Mouse (Mus musculus): ENCODE measurements around the gene Sertad4.

Sertad4 gene

GRCm38 (mm10) chr1:192855474-192856230, at the start of gene Sertad4:
TSS of gene Sertad4 (minus strand) at chr1:192855756.
- DNase-seq: no peak

GRCm38 (mm10) chr1:192901516-192901915, 46.0 kb upstream of the Sertad4 start:
- no peak for DNase-seq

GRCm38 (mm10) chr1:192900913-192901312, 45.4 kb upstream of the Sertad4 start:
- no peak for DNase-seq

GRCm38 (mm10) chr1:192898742-192899141, 43.2 kb upstream of the Sertad4 start:
- no peak for DNase-seq

GRCm38 (mm10) chr1:192897218-192897617, 41.7 kb upstream of the Sertad4 start:
- DNase-seq: no peak

GRCm38 (mm10) chr1:192896076-192896475, 40.5 kb upstream of the Sertad4 start:
- no peak for DNase-seq

- no peak for DNase-seq
Measured at GRCm38 (mm10) chr1:192890716-192891115, 35.2 kb upstream of the Sertad4 start.

GRCm38 (mm10) chr1:192882617-192883295, 27.2 kb upstream of the Sertad4 start:
- no peak for DNase-seq

- no peak for DNase-seq
Measured at GRCm38 (mm10) chr1:192880130-192880529, 24.6 kb upstream of the Sertad4 start.

GRCm38 (mm10) chr1:192879086-192879580, 23.6 kb upstream of the Sertad4 start:
- DNase-seq: no peak

- no peak for DNase-seq
Measured at GRCm38 (mm10) chr1:192872841-192873240, 17.3 kb upstream of the Sertad4 start.

- DNase-seq: no peak
Measured at GRCm38 (mm10) chr1:192869761-192870160, 14.2 kb upstream of the Sertad4 start.

GRCm38 (mm10) chr1:192864440-192864839, 8.9 kb upstream of the Sertad4 start:
- no peak for DNase-seq

- no peak for DNase-seq
Measured at GRCm38 (mm10) chr1:192861305-192861960, 5.9 kb upstream of the Sertad4 start.

- no peak for DNase-seq
Measured at GRCm38 (mm10) chr1:192860273-192860672, 4.7 kb upstream of the Sertad4 start.

GRCm38 (mm10) chr1:192857582-192857981, 2.0 kb upstream of the Sertad4 start:
- DNase-seq: no peak

GRCm38 (mm10) chr1:192856931-192857330, 1.4 kb upstream of the Sertad4 start:
- no peak for DNase-seq

- no peak for DNase-seq
Measured at GRCm38 (mm10) chr1:192856411-192856810, 855 bp upstream of the Sertad4 start.

- no peak for DNase-seq
Measured at GRCm38 (mm10) chr1:192854819-192855271, 711 bp downstream of the Sertad4 start.

GRCm38 (mm10) chr1:192853988-192854818, 1.4 kb downstream of the Sertad4 start:
- no peak for DNase-seq

- no peak for DNase-seq
Measured at GRCm38 (mm10) chr1:192853429-192853828, 2.1 kb downstream of the Sertad4 start.

- DNase-seq: no peak
Measured at GRCm38 (mm10) chr1:192852047-192852446, 3.5 kb downstream of the Sertad4 start.

GRCm38 (mm10) chr1:192851640-192852039, 3.9 kb downstream of the Sertad4 start:
- no peak for DNase-seq
